Mouse (Mus musculus) hindbrain, embryonic 16.5 days (tissue): ENCODE results near the gene Dst. TPM values are rescaled to one million over a fixed set of nuclear protein-coding genes. Genes with fewer than 3 reads are reported as not detected.

Source experiments
- ATAC-seq: fragments of 200-750 bp; cut with Nextera tagmentation; 2 replicates; pipeline ENCODE4 v1.8.0; 2017; ENCODE audit warnings: moderate TSS enrichment, moderate library complexity
- H3K27ac ChIP-seq: fragments of 300-500 bp; sonication (generic); 2 replicates; pipeline ENCODE4 v1.5.1; 2014; ENCODE audit warnings: low read depth, mild to moderate bottlenecking, control low read depth, low read length, moderate library complexity
- H3K27me3 ChIP-seq: fragments of 300-500 bp; sonication (generic); replicated peaks from 2 replicates; pipeline ENCODE4 v1.6.1; 2014; ENCODE audit warnings: low read length; ENCODE audit not compliant: control insufficient read depth, insufficient read depth
- H3K36me3 ChIP-seq: fragments of 300-500 bp; sonication (generic); 2 replicates; pipeline ENCODE4 v1.6.1; 2014; ENCODE audit warnings: mild to moderate bottlenecking, low read length, moderate library complexity, mixed read lengths; ENCODE audit not compliant: control insufficient read depth, insufficient read depth
- H3K4me1 ChIP-seq: fragments of 300-500 bp; sonication (generic); 2 replicates; pipeline ENCODE4 v1.6.1; 2014; ENCODE audit warnings: low read depth, low read length; ENCODE audit not compliant: control insufficient read depth, insufficient read depth
- H3K4me2 ChIP-seq: fragments of 300-500 bp; sonication (generic); 2 replicates; pipeline ENCODE4 v1.6.1; 2014; ENCODE audit warnings: mild to moderate bottlenecking, low read length, control low read depth, moderate library complexity
- H3K4me3 ChIP-seq: fragments of 300-500 bp; sonication (generic); 2 replicates; pipeline ENCODE4 v1.5.1; 2014; ENCODE audit warnings: mild to moderate bottlenecking, low read length, control low read depth, moderate library complexity
- H3K9ac ChIP-seq: fragments of 300-500 bp; sonication (generic); 2 replicates; pipeline ENCODE4 v1.6.1; 2014; ENCODE audit warnings: low read depth, mild to moderate bottlenecking, control low read depth, low read length, moderate library complexity
- H3K9me3 ChIP-seq: fragments of 300-500 bp; sonication (generic); 2 replicates; pipeline ENCODE4 v1.6.1; 2014; ENCODE audit warnings: mild to moderate bottlenecking, low read length, moderate library complexity; ENCODE audit not compliant: control insufficient read depth
- WGBS: fragments of 180-500 bp; shearing (Covaris S2); extraction: QIAGEN DNeasy Blood & Tissue Kit; methylation state at CpG from one replicate; pipeline ENCODE4 v1.1.7; 2014; 5-methylcytosine and 5-hydroxymethylcytosine counted together
- polyA plus RNA-seq: library from polyadenylated mRNA; unstranded; fragments of >200 nt; fragmentation: Nextera tagmentation; extraction: Ambion mirVana; gene quantifications from 2 replicates; pipeline ENCODE4 v1.2.1, GENCODE M21; 2015

Dst gene
- polyA plus RNA-seq, 1 experiment from 2014 or later: 38.3 TPM

DNA sequence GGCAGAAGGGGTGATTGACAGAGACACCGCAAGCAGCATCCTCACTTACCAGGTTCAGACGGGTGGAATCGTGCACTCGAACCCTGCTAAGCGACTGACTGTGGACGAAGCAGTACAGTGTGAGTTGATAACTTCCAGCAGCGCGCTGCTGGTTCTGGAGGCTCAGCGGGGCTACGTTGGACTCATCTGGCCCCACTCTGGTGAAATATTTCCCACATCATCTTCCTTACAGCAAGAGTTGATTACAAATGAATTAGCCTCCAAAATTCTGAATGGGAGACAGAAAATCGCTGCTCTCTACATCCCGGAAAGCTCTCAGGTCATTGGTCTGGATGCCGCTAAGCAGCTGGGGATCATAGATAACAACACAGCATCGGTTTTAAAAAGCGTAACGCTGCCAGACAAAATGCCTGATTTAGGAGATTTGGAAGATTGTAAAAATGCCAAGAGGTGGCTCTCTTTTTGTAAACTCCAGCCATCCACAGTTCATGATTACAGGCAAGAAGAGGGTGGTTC lies 280.8 kb downstream of the Dst start:
- Histone ChIP-seq H3K4me1 (no peaks in the 10 kb centered on the region; the same call in 1 of the 2 replicates), H3K9me3 (no peaks in the 10 kb centered on the region), H3K27ac (no peak overlapping the region), H3K36me3 (peaks cover 40% of the 10 kb centered on the region), H3K4me3 (no peak overlapping the region), H3K4me2 (no peak overlapping the region), H3K9ac (no peak overlapping the region), H3K27me3 (no peaks in the 10 kb centered on the region)
- no peak for ATAC-seq
- WGBS: 86% methylated on average over 16 of the region's 16 CpGs

GRCm38 (mm10) chr1:34189318-34189717 lies 281.3 kb downstream of the Dst start:
- Histone ChIP-seq H3K4me1 (no peaks in the 10 kb centered on the region), H3K4me3 (no peak overlapping the region), H3K9ac (no peak overlapping the region), H3K27ac (no peak overlapping the region), H3K4me2 (no peak overlapping the region), H3K9me3 (no peaks in the 10 kb centered on the region), H3K36me3 (peaks cover 40% of the 10 kb centered on the region), H3K27me3 (no peaks in the 10 kb centered on the region)
- peak; percentile 59; the same call in 1 of the 2 replicates for ATAC-seq
- 80% methylated on average over 14 of the region's 14 CpGs for WGBS

GRCm38 (mm10) chr1:34189970-34190369 lies 281.9 kb downstream of the Dst start:
- Histone ChIP-seq H3K36me3 (peaks cover 40% of the 10 kb centered on the region), H3K9ac (no peak overlapping the region), H3K9me3 (no peaks in the 10 kb centered on the region), H3K4me2 (no peak overlapping the region), H3K27me3 (no peaks in the 10 kb centered on the region), H3K27ac (no peak overlapping the region), H3K4me3 (no peak overlapping the region), H3K4me1 (no peaks in the 10 kb centered on the region)
- no peak; the same call in 1 of the 2 replicates for ATAC-seq
- 70% methylated on average over 7 of the region's 7 CpGs for WGBS

DNA sequence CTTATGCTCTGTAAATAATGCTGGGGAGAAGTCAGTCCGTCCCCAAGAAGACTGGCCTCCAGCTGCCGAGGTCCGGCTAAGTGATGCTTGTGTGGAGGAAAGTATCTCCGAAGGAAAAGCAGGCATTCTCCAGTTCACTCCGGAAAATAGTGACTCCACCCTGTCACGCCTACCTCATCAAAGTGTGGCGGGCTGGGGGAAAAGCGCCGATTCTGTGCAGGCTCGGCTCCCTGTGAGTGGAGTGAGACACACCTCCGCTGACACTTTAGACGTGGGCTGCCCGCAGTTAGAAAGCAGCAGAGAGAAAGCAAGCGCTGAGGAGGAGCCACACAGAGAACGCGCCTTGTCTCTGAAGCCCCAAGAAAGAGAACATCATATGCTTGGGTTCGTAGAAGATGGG lies 284.1 kb downstream of the Dst start:
- Histone ChIP-seq H3K27ac (no peak overlapping the region), H3K4me2 (no peak overlapping the region), H3K9me3 (no peaks in the 10 kb centered on the region), H3K9ac (no peak overlapping the region), H3K36me3 (peaks cover 47% of the 10 kb centered on the region), H3K4me1 (no peaks in the 10 kb centered on the region), H3K27me3 (no peaks in the 10 kb centered on the region), H3K4me3 (no peak overlapping the region)
- WGBS: 92% methylated on average over 17 of the region's 17 CpGs
- no peak for ATAC-seq

DNA sequence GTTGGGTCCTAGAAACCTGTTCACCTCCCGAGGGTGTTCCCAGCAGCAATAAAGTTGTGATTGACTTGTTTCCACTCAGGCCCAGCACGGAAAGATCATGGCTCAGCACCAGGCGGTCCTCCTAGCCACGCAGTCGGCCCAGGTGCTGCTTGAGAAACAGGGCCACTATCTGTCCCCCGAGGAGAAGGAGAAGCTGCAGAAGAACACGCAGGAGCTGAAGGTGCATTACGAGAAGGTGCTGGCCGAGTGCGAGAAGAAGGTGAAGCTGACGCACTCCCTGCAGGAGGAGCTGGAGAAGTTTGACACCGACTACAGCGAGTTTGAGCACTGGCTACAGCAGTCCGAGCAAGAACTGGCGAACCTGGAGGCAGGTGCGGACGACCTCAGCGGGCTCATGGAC lies 292.8 kb downstream of the Dst start:
- WGBS: 89% methylated on average over 18 of the region's 18 CpGs
- Histone ChIP-seq H3K4me1 (no peaks in the 10 kb centered on the region), H3K4me3 (no peak overlapping the region), H3K4me2 (no peak overlapping the region), H3K9ac (no peak overlapping the region), H3K9me3 (no peaks in the 10 kb centered on the region), H3K36me3 (peaks cover 46% of the 10 kb centered on the region), H3K27me3 (no peaks in the 10 kb centered on the region), H3K27ac (no peak overlapping the region)
- no peak for ATAC-seq

DNA sequence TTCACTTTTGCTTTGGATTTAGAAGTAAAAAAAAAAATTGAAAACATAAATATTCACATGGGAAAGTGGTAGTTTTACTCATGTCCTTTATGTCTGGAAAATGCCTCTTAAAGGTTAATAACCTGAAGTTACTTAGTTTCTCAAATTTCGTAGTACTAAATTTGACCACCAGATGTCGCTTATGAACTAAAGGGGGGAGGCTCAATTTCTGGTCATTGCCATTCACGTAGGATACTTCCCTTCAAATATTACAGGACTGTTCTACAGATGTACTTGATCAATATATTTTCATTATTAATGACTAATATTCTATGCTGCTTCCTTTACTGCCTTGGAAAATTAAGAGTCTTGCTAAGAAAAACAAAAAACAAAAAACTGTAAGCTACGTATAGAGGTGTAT lies 293.5 kb downstream of the Dst start:
- Histone ChIP-seq H3K36me3 (peaks cover 41% of the 10 kb centered on the region), H3K9ac (no peak overlapping the region), H3K27ac (no peak overlapping the region), H3K9me3 (no peaks in the 10 kb centered on the region), H3K4me1 (no peaks in the 10 kb centered on the region), H3K4me2 (no peak overlapping the region), H3K27me3 (no peaks in the 10 kb centered on the region), H3K4me3 (no peak overlapping the region)
- no peak for ATAC-seq
- WGBS: 42% methylated on average over 4 of the region's 4 CpGs

DNA sequence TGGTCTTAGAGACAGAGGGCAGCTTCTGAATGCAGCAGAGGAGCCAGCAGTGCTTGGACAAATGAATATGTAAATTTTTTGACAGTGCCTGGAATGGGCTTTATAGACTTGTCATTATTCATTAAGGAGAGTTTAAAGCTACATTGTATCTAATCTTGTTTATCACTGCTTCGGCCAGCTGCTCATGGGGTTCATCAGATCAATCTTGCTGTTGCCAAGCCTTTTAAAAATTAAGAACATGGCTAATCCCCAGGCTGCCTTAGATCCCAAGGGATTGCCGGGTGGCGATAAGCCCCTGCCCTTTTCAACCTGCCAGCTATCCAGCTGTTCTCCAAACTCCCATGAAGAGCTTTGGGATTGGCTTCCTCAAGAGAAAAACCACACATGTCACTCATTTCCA lies 303.7 kb downstream of the Dst start:
- peaks cover 36% of the 10 kb centered on the region for H3K36me3 ChIP-seq
- no peak for ATAC-seq
- no peak overlapping the region for H3K9ac ChIP-seq
- 54% methylated on average over 3 of the region's 3 CpGs for WGBS
- no peaks in the 10 kb centered on the region for H3K4me1 ChIP-seq
- no peak overlapping the region for H3K4me3 ChIP-seq
- H3K27me3 ChIP-seq: no peaks in the 10 kb centered on the region
- H3K4me2 ChIP-seq: no peak overlapping the region
- no peak overlapping the region for H3K27ac ChIP-seq
- no peaks in the 10 kb centered on the region for H3K9me3 ChIP-seq

DNA sequence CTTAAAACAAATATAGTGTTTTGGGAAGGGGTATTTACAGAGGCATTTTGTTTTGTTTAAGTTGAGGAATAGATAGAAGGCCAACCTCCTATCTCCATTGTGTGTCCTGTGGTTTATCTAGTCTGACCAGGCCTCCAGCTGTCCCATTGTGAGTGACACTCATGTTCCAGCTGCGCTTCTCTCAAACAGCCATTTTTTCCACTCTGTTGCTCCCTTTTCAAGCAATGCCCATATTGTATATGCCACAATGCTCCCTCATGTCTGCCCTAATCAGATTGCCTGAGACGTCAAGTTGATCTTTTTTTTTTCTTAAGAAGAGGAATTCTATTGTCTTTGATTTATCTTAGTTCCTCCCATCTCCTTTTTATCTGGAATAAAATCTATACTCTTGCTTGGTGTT lies 308.4 kb downstream of the Dst start:
- Histone ChIP-seq H3K27me3 (no peaks in the 10 kb centered on the region), H3K9ac (no peak overlapping the region), H3K4me2 (no peak overlapping the region), H3K4me3 (no peak overlapping the region), H3K27ac (no peak overlapping the region), H3K4me1 (no peaks in the 10 kb centered on the region), H3K9me3 (no peaks in the 10 kb centered on the region), H3K36me3 (peaks cover 39% of the 10 kb centered on the region)
- 17% methylated on average over 2 of the region's 2 CpGs for WGBS
- no peak for ATAC-seq

GRCm38 (mm10) chr1:34218323-34218722 lies 310.3 kb downstream of the Dst start:
- no peak overlapping the region for H3K4me3 ChIP-seq
- peak; percentile 83 for ATAC-seq
- H3K9me3 ChIP-seq: no peaks in the 10 kb centered on the region
- peaks cover 24% of the 10 kb centered on the region for H3K36me3 ChIP-seq
- H3K9ac ChIP-seq: no peak overlapping the region
- 42% methylated on average over 6 of the region's 6 CpGs for WGBS
- no peaks in the 10 kb centered on the region for H3K4me1 ChIP-seq
- H3K4me2 ChIP-seq: no peak overlapping the region
- H3K27ac ChIP-seq: no peak overlapping the region
- no peaks in the 10 kb centered on the region for H3K27me3 ChIP-seq

- no peak for ATAC-seq
- no peak overlapping the region for H3K9ac ChIP-seq
- WGBS: 86% methylated on average over 9 of the region's 9 CpGs
- H3K36me3 ChIP-seq: peaks cover 20% of the 10 kb centered on the region
- H3K4me1 ChIP-seq: no peaks in the 10 kb centered on the region
- H3K27me3 ChIP-seq: no peaks in the 10 kb centered on the region
- no peaks in the 10 kb centered on the region for H3K9me3 ChIP-seq
- H3K4me2 ChIP-seq: no peak overlapping the region
- H3K4me3 ChIP-seq: no peak overlapping the region
- H3K27ac ChIP-seq: no peak overlapping the region
Measured at GRCm38 (mm10) chr1:34218801-34219200, 310.8 kb downstream of the Dst start.
